In the genomic region with DNA sequence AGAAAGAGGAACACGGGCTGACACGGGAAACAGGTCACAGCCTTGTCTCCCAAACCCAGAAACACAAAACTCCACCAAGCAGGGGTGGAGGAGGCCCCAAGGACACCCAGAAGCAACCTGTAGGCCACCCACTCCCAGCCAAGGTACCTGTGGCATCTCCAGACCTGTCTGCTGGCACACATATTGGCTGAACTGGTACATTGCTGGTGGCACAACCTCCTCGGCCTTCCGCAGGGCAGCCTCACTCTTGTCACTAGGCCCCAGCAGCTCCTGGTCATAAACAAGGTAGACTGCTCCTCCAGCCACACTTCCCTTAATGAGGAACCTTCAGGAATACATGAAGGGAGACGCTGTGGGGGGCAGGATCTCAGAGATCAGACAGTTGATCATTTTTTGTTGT, we compare ENCODE assay signal across 7 mouse cellular contexts. TPM values are rescaled to one million over a fixed set of nuclear protein-coding genes. Genes with fewer than 3 reads are reported as not detected.
A peak's percentile ranks its signal among the peaks of the same experiment; 100 is the strongest.
DNase-seq lines count a peak whose midpoint lies in the region; ATAC-seq and TF ChIP-seq lines count a peak whose summit lies in the region.

No protein-coding gene starts in this region.

- no peaks in the 10 kb centered on the region for H3K9me3 ChIP-seq in embryonic facial prominence, embryonic 15.5 days (replicated peaks)
- H3K9me3 ChIP-seq in intestine, embryonic 15.5 days = no peaks in the 10 kb centered on the region
- no peaks in the 10 kb centered on the region for H3K9me3 ChIP-seq in neural tube, embryonic 14.5 days (ENCODE audit: control insufficient read depth, low read length)

- peak overlapping the region; percentile 90 for H3K27ac ChIP-seq in liver, adult 2 months (replicated peaks; ENCODE audit: insufficient read depth, low read depth, low read length)
- H3K27ac ChIP-seq in embryonic facial prominence, embryonic 15.5 days (replicated peaks) = peak overlapping the region; percentile 73
- H3K27ac ChIP-seq in intestine, embryonic 15.5 days = peak overlapping the region; percentile 75
- H3K27ac ChIP-seq in neural tube, embryonic 14.5 days (ENCODE audit: low read depth, low read length) = no peak overlapping the region

- H3K36me3 ChIP-seq in liver, adult 2 months (ENCODE audit: control insufficient read depth, insufficient read depth, low read length) = peaks cover 20% of the 10 kb centered on the region
- H3K36me3 ChIP-seq in embryonic facial prominence, embryonic 15.5 days = peaks cover 41% of the 10 kb centered on the region
- H3K36me3 ChIP-seq in intestine, embryonic 15.5 days = peaks cover 34% of the 10 kb centered on the region
- H3K36me3 ChIP-seq in neural tube, embryonic 14.5 days (ENCODE audit: control insufficient read depth, insufficient read depth, low read length) = peaks cover 37% of the 10 kb centered on the region

- peaks cover 8% of the 10 kb centered on the region; the same call in 1 of the 2 replicates for H3K79me2 ChIP-seq in liver, adult 2 months (ENCODE audit: control insufficient read depth, insufficient read depth, low read length)

- peak; percentile 46 for DNase-seq in liver, adult 2 months (ENCODE audit: extremely low read depth, low read depth, low spot score)
- no peak for DNase-seq in liver
- no peak for DNase-seq in left cerebral cortex, adult 11 months (ENCODE audit: low spot score)

- peaks cover 12% of the 10 kb centered on the region for H3K4me1 ChIP-seq in liver, adult 2 months (ENCODE audit: control insufficient read depth, insufficient read depth, low read length)
- peaks cover 21% of the 10 kb centered on the region for H3K4me1 ChIP-seq in embryonic facial prominence, embryonic 15.5 days
- peaks cover 16% of the 10 kb centered on the region for H3K4me1 ChIP-seq in intestine, embryonic 15.5 days (replicated peaks)
- H3K4me1 ChIP-seq in neural tube, embryonic 14.5 days (ENCODE audit: control insufficient read depth, insufficient read depth, low read length) = peaks cover 11% of the 10 kb centered on the region

- H3K9ac ChIP-seq in liver, adult 2 months (ENCODE audit: low read depth, low read length) = peak overlapping the region; percentile 91
- peak overlapping the region; percentile 53 for H3K9ac ChIP-seq in embryonic facial prominence, embryonic 15.5 days
- peak overlapping the region; percentile 58 for H3K9ac ChIP-seq in intestine, embryonic 15.5 days
- peak overlapping the region; percentile 64 for H3K9ac ChIP-seq in neural tube, embryonic 14.5 days (replicated peaks; ENCODE audit: low read depth, low read length)

- no peak for ATAC-seq in embryonic facial prominence, embryonic 15.5 days (ENCODE audit: insufficient number of reproducible peaks, low FRiP score, low TSS enrichment, low read depth)
- no peak for ATAC-seq in intestine, embryonic 15.5 days
- no peak for ATAC-seq in neural tube, embryonic 14.5 days (ENCODE audit: low read depth)
- ATAC-seq in CD4-positive, CD25-positive, alpha-beta regulatory T cell, adult 4 months = no peak

- 8% methylated on average over 5 of the region's 5 CpGs for WGBS in liver, adult 2 months
- WGBS in embryonic facial prominence, embryonic 15.5 days = 50% methylated on average over 5 of the region's 5 CpGs
- 43% methylated on average over 5 of the region's 5 CpGs for WGBS in intestine, embryonic 15.5 days
- 67% methylated on average over 5 of the region's 5 CpGs for WGBS in neural tube, embryonic 14.5 days

- no peak for TF ChIP-seq CTCF in liver, adult 2 months (IDR thresholded peaks at IDR 0.05; ENCODE audit: low read depth, low read length)

- peak overlapping the region; percentile 81 for H3K4me2 ChIP-seq in embryonic facial prominence, embryonic 15.5 days (replicated peaks)
- peak overlapping the region; percentile 64 for H3K4me2 ChIP-seq in intestine, embryonic 15.5 days (replicated peaks)
- H3K4me2 ChIP-seq in neural tube, embryonic 14.5 days (ENCODE audit: low read depth, low read length) = peak overlapping the region; percentile 72

- TF ChIP-seq POLR2A in liver, adult 2 months (IDR thresholded peaks at IDR 0.05; ENCODE audit: extremely low read depth, insufficient read depth, low read length) = 0 out of 2 replicates have a peak, but pooled peaks have one; percentile 24

- peak overlapping the region; percentile 45 for H3K4me3 ChIP-seq in liver, adult 2 months (ENCODE audit: insufficient read depth, low read depth, low read length)
- H3K4me3 ChIP-seq in embryonic facial prominence, embryonic 15.5 days (replicated peaks) = peak overlapping the region; percentile 52
- H3K4me3 ChIP-seq in intestine, embryonic 15.5 days (replicated peaks) = peak overlapping the region; percentile 58
- H3K4me3 ChIP-seq in neural tube, embryonic 14.5 days (ENCODE audit: low read depth, low read length) = peak overlapping the region; percentile 57

- H3K27me3 ChIP-seq in liver, adult 2 months (ENCODE audit: control insufficient read depth, insufficient read depth, low read length) = no peaks in the 10 kb centered on the region
- no peaks in the 10 kb centered on the region for H3K27me3 ChIP-seq in embryonic facial prominence, embryonic 15.5 days
- no peaks in the 10 kb centered on the region for H3K27me3 ChIP-seq in intestine, embryonic 15.5 days (replicated peaks)
- H3K27me3 ChIP-seq in neural tube, embryonic 14.5 days (ENCODE audit: control insufficient read depth, insufficient read depth, low read length) = no peaks in the 10 kb centered on the region

RNA-seq across cellular contexts. Expression of gene 2410015M20Rik, which starts 0.9 kb away (rescaled TPM):
- total RNA-seq in liver, adult 2 months (2014; rRNA removed) = 201 and 208 TPM in 2 replicates
- 214 and 259 TPM in 2 replicates for polyA plus RNA-seq in liver, adult 2 months (2012; rRNA removed)
- polyA plus RNA-seq in embryonic facial prominence, embryonic 15.5 days (2015; fragmentation: Nextera tagmentation; extraction: Ambion mirVana) = 262 and 270 TPM in 2 replicates
- polyA plus RNA-seq in intestine, embryonic 15.5 days (2015; fragmentation: Nextera tagmentation; extraction: Ambion mirVana) = 283 and 287 TPM in 2 replicates
- 177 and 190 TPM in 2 replicates for polyA plus RNA-seq in neural tube, embryonic 14.5 days (2014; fragmentation: Nextera tagmentation; extraction: Ambion mirVana)
- 100 to 1,000 TPM; 280 to 291 TPM for polyA plus RNA-seq in CD4-positive, CD25-positive, alpha-beta regulatory T cell, adult 4 months (2017; shearing (Covaris generic))

RNA-seq across cellular contexts. Expression of gene Rpl36, which starts 4.5 kb away (rescaled TPM):
- total RNA-seq in liver, adult 2 months (2014; rRNA removed) = 820 and 1,038 TPM in 2 replicates
- polyA plus RNA-seq in liver, adult 2 months (2012; rRNA removed) = 845 and 1,134 TPM in 2 replicates
- polyA plus RNA-seq in embryonic facial prominence, embryonic 15.5 days (2015; fragmentation: Nextera tagmentation; extraction: Ambion mirVana) = 1,900 and 1,905 TPM in 2 replicates
- polyA plus RNA-seq in intestine, embryonic 15.5 days (2015; fragmentation: Nextera tagmentation; extraction: Ambion mirVana) = 1,919 and 1,958 TPM in 2 replicates
- polyA plus RNA-seq in neural tube, embryonic 14.5 days (2014; fragmentation: Nextera tagmentation; extraction: Ambion mirVana) = 1,033 and 1,098 TPM in 2 replicates
- polyA plus RNA-seq in CD4-positive, CD25-positive, alpha-beta regulatory T cell, adult 4 months (2017; shearing (Covaris generic)) = 1,000 to 10,000 TPM; 3,663 to 4,818 TPM

RNA-seq across cellular contexts. Expression of gene Lonp1, which starts 18.0 kb away (rescaled TPM):
- total RNA-seq in liver, adult 2 months (2014; rRNA removed) = 81.0 and 89.5 TPM in 2 replicates
- 124 and 129 TPM in 2 replicates for polyA plus RNA-seq in liver, adult 2 months (2012; rRNA removed)
- 49.7 and 50.5 TPM in 2 replicates for polyA plus RNA-seq in embryonic facial prominence, embryonic 15.5 days (2015; fragmentation: Nextera tagmentation; extraction: Ambion mirVana)
- 62.6 and 70.0 TPM in 2 replicates for polyA plus RNA-seq in intestine, embryonic 15.5 days (2015; fragmentation: Nextera tagmentation; extraction: Ambion mirVana)
- 40.7 and 45.6 TPM in 2 replicates for polyA plus RNA-seq in neural tube, embryonic 14.5 days (2014; fragmentation: Nextera tagmentation; extraction: Ambion mirVana)
- polyA plus RNA-seq in CD4-positive, CD25-positive, alpha-beta regulatory T cell, adult 4 months (2017; shearing (Covaris generic)) = 1 to 10 TPM; 4.5 to 8.0 TPM

RNA-seq across cellular contexts. Expression of gene Catsperd, which starts 19.2 kb away (rescaled TPM):
- total RNA-seq in liver, adult 2 months (2014; rRNA removed) = 1.0 and 1.1 TPM in 2 replicates
- 0.70 and 4.0 TPM in 2 replicates for polyA plus RNA-seq in liver, adult 2 months (2012; rRNA removed)
- polyA plus RNA-seq in embryonic facial prominence, embryonic 15.5 days (2015; fragmentation: Nextera tagmentation; extraction: Ambion mirVana) = 0.45 and 1.0 TPM in 2 replicates
- polyA plus RNA-seq in intestine, embryonic 15.5 days (2015; fragmentation: Nextera tagmentation; extraction: Ambion mirVana) = 0.48 and 0.68 TPM in 2 replicates
- polyA plus RNA-seq in neural tube, embryonic 14.5 days (2014; fragmentation: Nextera tagmentation; extraction: Ambion mirVana) = 2.6 and 3.7 TPM in 2 replicates
- polyA plus RNA-seq in CD4-positive, CD25-positive, alpha-beta regulatory T cell, adult 4 months (2017; shearing (Covaris generic)) = 1 to 10 TPM; 2.6 to 3.5 TPM

RNA-seq across cellular contexts. Expression of gene Safb, which starts 24.1 kb away (rescaled TPM):
- 20.8 and 22.9 TPM in 2 replicates for total RNA-seq in liver, adult 2 months (2014; rRNA removed)
- 36.6 and 56.2 TPM in 2 replicates for polyA plus RNA-seq in liver, adult 2 months (2012; rRNA removed)
- 101 and 109 TPM in 2 replicates for polyA plus RNA-seq in embryonic facial prominence, embryonic 15.5 days (2015; fragmentation: Nextera tagmentation; extraction: Ambion mirVana)
- 79.3 and 86.2 TPM in 2 replicates for polyA plus RNA-seq in intestine, embryonic 15.5 days (2015; fragmentation: Nextera tagmentation; extraction: Ambion mirVana)
- 80.9 and 84.8 TPM in 2 replicates for polyA plus RNA-seq in neural tube, embryonic 14.5 days (2014; fragmentation: Nextera tagmentation; extraction: Ambion mirVana)
- polyA plus RNA-seq in CD4-positive, CD25-positive, alpha-beta regulatory T cell, adult 4 months (2017; shearing (Covaris generic)) = 10 to 100 TPM; 52.6 to 55.0 TPM
